Mouse (Mus musculus) T-cell, adult 66 days (primary cell): Measurements from ENCODE around the gene Gkn1. TPM values are rescaled to one million over a fixed set of nuclear protein-coding genes. Genes with fewer than 3 reads are reported as not detected.

Experiments
- total RNA-seq, 2 experiments: library from RNA; stranded (reverse); gene quantifications; 3 replicates in 1 of 2; 4 replicates in 1 of 2; pipeline ENCODE4 v1.2.4; 2023

Gkn1 gene
- not detected for total RNA-seq

DNA sequence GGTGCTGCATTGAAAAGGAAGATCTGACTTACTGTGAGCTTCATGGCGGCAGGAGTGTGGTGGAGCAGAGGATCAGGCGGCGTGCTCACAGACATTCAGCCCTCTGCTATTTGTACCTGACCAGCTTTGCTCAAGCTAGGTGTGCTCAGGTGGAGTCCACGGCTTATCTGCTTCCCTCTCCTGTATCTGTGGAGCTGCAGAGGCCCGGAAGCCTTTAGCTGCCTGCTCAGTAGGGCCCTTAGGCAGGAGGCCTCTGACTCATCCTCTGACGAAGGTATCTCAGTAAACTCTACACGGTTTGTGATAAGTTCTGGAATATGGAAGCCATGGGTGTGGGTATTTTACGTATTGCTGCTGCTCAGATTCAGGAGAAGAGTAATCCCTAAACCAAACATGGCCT lies at the start of gene Gkn1:
Gkn1 (minus strand) TSS at position 114 of the 400 bp plus-strand sequence.

GRCm38 (mm10) chr6:87388877-87389276 lies 38.1 kb upstream of the Gkn1 start, which contains the start of gene Gkn3:
TSS of gene Gkn3 (minus strand) at chr6:87388935.

GRCm38 (mm10) chr6:87373057-87373456 lies 22.3 kb upstream of the Gkn1 start, which contains the start of gene Gkn2:
TSS of gene Gkn2 (plus strand) at chr6:87373357.

DNA sequence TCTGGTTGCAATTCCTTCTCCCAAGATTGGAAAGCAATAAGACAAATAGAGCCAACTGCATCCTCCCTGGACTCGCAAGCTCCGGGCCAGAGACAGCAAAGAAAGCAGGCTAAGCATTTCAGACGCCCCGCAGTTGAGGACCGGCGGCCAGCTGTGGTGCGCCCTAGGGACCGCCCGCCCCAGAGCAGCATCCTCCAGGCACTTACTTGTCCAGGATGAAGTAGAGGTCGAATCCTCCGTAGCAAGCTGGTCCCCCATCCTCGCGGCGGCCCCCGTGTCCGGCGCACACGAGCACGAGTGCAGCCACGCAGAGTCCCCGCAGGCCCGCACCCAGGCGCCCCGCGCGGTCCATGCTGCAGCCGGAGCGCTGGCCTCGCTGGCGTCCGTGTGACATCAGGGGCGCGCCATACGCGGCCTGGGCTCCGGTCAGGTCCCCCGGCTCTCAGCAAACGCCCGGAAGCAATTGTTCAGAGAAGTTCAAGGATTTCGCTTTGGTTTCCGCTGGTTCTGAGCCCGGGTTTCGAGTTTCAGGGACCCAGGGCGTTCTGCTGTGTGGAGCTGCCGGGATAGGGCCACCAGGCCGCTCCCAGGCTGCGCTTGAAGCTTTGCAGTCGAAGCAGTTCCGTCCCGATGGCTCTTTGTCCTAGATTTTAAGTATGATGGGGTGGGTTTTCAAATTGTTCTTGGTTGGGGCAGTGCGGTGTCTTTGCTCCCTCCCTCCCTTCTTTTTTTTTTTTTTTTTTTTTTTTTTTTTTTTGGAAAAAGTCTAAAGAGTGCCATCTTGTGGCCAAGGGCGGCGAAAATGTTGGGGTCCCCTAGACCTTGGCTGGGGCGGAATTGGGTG lies 15.4 kb downstream of the Gkn1 start, which contains the start of gene Antxr1:
Antxr1 (minus strand) TSS at position 731 of the 844 bp plus-strand sequence.

Other genes starting within 250 kb of the Gkn1 start
- under 1 TPM in 1 of 2 experiments, not detected in 1; 0.41 TPM for gene D6Ertd527e, start 246.2 kb downstream of the Gkn1 start, total RNA-seq
- not detected for gene Antxr1, start 15.1 kb downstream of the Gkn1 start, total RNA-seq
- not detected for gene Gkn2, start 22.4 kb upstream of the Gkn1 start, total RNA-seq
- gene Gkn3, start 38.0 kb upstream of the Gkn1 start, total RNA-seq, result not detected
- not detected for gene Bmp10, start 78.1 kb upstream of the Gkn1 start, total RNA-seq
- 10 to 100 TPM; 86.4 to 86.5 TPM for gene Arhgap25, start 182.3 kb upstream of the Gkn1 start, total RNA-seq
- gene Prokr1, start 239.8 kb upstream of the Gkn1 start, total RNA-seq, result not detected